Mouse (Mus musculus) midbrain, embryonic 10.5 days (tissue): ENCODE results near the gene Nlrp10. TPM values are rescaled to one million over a fixed set of nuclear protein-coding genes. Genes with fewer than 3 reads are reported as not detected.

Source experiments
- DNase-seq: peaks from one replicate; pipeline ENCODE4 v3.0.0-alpha.2; 2017; ENCODE audit warnings: low spot score
- H3K27ac ChIP-seq: fragments of 300-500 bp; sonication (generic); replicated peaks from 2 replicates; pipeline ENCODE4 v1.5.1; 2016; ENCODE audit warnings: mild to moderate bottlenecking
- H3K27me3 ChIP-seq: fragments of 300-500 bp; sonication (generic); 2 replicates; pipeline ENCODE4 v1.6.1; 2016; ENCODE audit warnings: low read depth, mild to moderate bottlenecking; ENCODE audit not compliant: poor library complexity, severe bottlenecking
- H3K36me3 ChIP-seq: fragments of 300-500 bp; sonication (generic); 2 replicates; pipeline ENCODE4 v1.6.1; 2016; ENCODE audit warnings: mild to moderate bottlenecking, moderate library complexity
- H3K4me1 ChIP-seq: fragments of 300-500 bp; sonication (generic); 2 replicates; pipeline ENCODE4 v1.6.1; 2016
- H3K4me3 ChIP-seq: fragments of 300-500 bp; sonication (generic); 2 replicates; pipeline ENCODE4 v1.5.1; 2016; ENCODE audit warnings: mild to moderate bottlenecking, moderate library complexity
- H3K9me3 ChIP-seq: fragments of 300-500 bp; sonication (generic); replicated peaks from 2 replicates; pipeline ENCODE4 v1.6.1; 2016; ENCODE audit warnings: mild to moderate bottlenecking
- WGBS: fragments of 180-500 bp; shearing (Covaris S2); methylation state at CpG from one replicate; pipeline ENCODE4 v1.1.7; 2016; 5-methylcytosine and 5-hydroxymethylcytosine counted together
- polyA plus RNA-seq: library from polyadenylated mRNA; unstranded; fragments of >200 nt; fragmentation: Nextera tagmentation; extraction: Ambion mirVana; gene quantifications from 2 replicates; pipeline ENCODE4 v1.2.1, GENCODE M21; 2016

The Nlrp10 gene
- polyA plus RNA-seq, 1 experiment from 2014 or later: not detected

DNA sequence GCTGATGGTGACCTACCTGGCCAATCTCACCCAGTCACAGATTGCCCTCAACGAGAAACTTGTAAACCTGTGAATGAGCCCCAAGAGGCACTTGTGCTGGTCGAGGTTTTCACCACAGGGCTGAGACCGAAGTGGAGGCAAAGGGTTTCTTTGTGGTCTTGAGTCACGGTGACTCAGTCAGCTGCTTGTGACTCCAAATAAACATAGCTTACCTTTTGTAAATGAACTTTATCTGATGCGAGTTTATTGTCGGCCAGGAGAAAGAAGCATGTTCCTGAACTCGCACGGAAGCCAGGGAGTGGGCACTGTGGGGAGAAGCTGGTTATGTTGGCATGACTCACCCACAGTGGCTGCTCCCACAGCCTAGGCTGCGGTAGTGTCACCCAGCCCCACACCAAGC lies 11.5 kb upstream of the Nlrp10 start:
- Histone ChIP-seq H3K27me3 (no peaks in the 10 kb centered on the region), H3K27ac (no peak overlapping the region), H3K4me1 (no peaks in the 10 kb centered on the region), H3K4me3 (no peak overlapping the region), H3K9me3 (no peaks in the 10 kb centered on the region), H3K36me3 (peaks cover 98% of the 10 kb centered on the region)
- no peak for DNase-seq
- 93% methylated on average over 9 of the region's 9 CpGs for WGBS

DNA sequence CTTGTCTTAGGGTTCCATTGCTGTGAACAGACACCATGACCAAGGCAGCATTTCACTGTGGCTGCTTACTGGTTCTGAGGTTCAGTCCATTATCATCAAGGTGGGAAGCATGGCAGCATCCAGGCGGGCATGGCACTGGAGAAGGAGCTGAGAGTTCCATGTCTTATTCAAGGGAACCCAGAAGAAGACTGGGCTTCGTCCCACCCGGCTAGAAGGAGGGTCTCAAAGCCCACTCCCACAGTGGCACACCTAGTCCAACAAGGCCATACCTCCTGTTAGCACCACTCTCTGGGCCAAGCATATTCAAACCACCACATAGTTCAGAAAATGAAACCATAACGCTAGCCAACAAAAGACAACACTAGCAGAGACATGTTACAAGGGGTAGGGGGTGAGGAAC lies 6.6 kb upstream of the Nlrp10 start:
- no peak for DNase-seq
- 90% methylated on average over 4 of the region's 4 CpGs for WGBS
- no peaks in the 10 kb centered on the region for H3K9me3 ChIP-seq

DNA sequence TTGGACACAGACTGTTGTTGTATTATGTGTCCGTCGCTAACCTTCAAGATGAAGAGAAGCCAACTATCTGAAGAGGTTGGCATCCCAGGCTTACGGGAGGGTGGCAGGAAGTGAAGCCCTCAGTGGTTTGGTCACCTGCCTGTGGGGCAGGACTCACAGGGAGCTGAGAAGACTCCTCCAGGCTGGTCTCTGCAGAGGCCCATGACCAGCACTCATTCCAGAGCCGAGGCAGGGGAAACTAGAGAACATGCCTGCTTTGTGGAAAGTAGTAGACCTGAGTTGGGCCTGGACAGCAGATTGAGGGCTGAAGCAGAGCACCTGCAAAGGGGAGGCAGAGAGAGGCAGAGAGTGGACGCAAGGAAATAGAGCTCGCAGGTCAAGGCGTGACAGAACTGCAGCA lies 5.4 kb upstream of the Nlrp10 start:
- Histone ChIP-seq H3K4me1 (peaks cover 14% of the 10 kb centered on the region), H3K4me3 (peak overlapping the region; percentile 99), H3K9me3 (no peaks in the 10 kb centered on the region), H3K27me3 (no peaks in the 10 kb centered on the region), H3K36me3 (peaks cover 50% of the 10 kb centered on the region), H3K27ac (no peak overlapping the region)
- 89% methylated on average over 7 of the region's 7 CpGs for WGBS
- DNase-seq: no peak

More for the DNA sequence above, 6.6 kb upstream of the Nlrp10 start:
- Histone ChIP-seq H3K36me3 (peaks cover 61% of the 10 kb centered on the region), H3K4me3 (no peak overlapping the region), H3K4me1 (peaks cover 14% of the 10 kb centered on the region), H3K27me3 (no peaks in the 10 kb centered on the region), H3K27ac (no peak overlapping the region)

DNA sequence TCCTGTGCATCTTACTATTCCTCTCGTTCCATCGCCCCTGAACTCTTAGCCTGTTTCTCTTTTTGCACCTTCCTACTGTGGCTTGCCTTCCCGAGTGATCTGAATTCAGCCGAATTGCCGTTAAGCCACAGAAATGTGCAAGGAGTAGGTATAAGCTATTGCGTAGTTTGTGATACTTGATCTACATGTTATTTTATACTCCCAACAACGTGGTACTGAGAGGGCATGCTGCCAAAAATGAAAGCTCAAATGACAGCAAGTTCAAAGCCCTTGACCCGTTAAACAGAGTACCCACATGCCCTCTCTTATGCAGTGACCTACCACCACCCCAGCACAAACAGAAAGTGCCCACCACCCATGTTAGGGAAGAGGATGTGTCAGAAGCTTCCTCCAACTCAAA lies 4.9 kb upstream of the Nlrp10 start:
- H3K4me3 ChIP-seq: peak overlapping the region; percentile 99
- peaks cover 44% of the 10 kb centered on the region for H3K36me3 ChIP-seq
- H3K4me1 ChIP-seq: peaks cover 14% of the 10 kb centered on the region
- H3K27ac ChIP-seq: peak overlapping the region; percentile 96
- H3K9me3 ChIP-seq: no peaks in the 10 kb centered on the region
- DNase-seq: no peak
- H3K27me3 ChIP-seq: no peaks in the 10 kb centered on the region
- 11% methylated on average over 8 of the region's 8 CpGs for WGBS

DNA sequence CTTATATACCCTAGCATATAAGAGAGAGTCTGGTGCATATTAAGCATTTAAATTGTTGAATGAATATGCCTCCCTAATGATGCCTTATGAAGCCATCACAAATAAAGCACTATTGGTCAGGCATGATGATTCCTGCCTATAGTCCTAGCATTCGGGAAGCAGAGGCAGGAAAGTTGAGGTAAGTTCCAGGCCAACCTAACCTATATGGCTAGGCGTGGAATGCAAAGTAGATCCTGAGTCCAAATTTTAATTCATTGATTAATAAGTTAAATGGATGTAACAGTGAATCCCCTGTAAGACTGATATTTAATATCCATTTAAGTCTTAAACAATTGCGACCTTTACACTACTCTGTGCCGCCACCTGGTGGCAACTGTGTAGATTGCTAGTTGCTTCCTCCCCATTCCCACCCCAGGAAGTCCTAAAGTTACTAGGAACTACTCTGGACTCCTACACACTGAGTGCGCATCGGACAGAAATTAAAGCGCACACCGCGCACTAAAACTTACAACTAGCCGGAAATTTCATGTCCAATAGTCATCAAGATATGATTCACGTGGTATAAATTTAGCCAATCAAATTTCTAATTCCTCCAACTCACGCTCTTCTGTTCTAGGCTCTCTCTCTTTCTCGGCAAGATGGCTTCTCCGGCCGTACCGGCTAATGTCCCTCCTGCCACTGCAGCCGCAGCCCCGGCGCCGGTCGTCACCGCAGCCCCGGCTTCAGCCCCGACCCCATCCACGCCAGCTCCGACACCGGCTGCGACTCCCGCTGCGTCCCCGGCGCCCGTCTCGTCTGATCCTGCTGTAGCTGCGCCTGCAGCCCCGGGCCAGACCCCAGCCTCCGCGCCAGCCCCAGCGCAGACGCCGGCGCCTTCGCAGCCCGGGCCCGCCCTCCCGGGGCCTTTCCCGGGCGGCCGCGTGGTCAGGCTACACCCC lies 4.1 kb upstream of the Nlrp10 start, which contains the start of gene Eif3f:
Gene Eif3f, plus strand, starts transcription at position 624 of the 938 bp plus-strand sequence.
- H3K4me1 ChIP-seq: peaks cover 14% of the 10 kb centered on the region

DNA sequence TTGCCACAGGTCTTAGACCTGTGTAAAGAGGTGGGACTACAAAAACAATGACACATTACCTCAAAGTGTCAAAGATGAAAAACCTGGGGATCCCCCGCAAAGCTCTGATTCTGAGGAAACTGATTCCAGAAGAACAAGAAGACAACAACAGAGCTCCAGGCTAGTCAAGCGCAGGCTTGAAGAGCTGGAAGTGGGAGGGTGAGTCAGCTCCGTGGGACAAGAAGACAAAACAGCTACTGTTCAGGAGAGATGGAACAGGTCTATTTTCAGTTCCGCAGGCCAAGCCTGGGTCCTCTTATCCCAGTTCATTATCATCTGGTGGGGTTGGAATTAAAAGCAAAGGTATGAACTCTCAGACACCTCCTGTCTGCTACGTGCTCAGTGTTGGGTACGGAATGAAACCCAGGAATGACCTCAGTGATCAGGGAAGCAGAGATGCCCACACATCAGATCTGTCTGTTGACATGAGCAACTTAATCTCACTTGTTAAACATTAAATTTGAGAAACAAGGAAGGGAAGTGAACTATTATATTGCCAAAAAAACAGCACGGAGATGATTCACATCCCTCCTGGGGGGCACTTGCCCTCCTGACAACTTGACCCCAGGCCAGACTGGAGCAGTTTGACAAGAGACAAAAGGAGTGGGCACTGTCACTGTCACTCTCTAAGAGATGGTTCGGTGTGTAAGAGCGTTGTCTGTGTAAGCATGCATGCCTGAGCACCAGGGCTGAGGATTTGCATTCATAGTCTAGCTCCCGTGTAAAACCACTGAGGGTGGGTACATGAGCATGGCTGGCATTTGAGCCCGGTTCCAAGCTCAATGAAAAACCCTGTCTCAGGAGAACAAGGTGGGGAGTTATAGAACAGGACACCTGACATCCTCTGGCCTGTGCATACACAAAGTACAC lies 1.4 kb downstream of the Nlrp10 start:
- no peaks in the 10 kb centered on the region for H3K9me3 ChIP-seq
- WGBS: 85% methylated on average over 11 of the region's 11 CpGs
- H3K4me3 ChIP-seq: no peak overlapping the region
- H3K27ac ChIP-seq: no peak overlapping the region
- DNase-seq: no peak
- H3K4me1 ChIP-seq: no peaks in the 10 kb centered on the region
- H3K27me3 ChIP-seq: no peaks in the 10 kb centered on the region
- no peaks in the 10 kb centered on the region for H3K36me3 ChIP-seq

More for the DNA sequence above, 4.1 kb upstream of the Nlrp10 start, which contains the start of gene Eif3f:
- DNase-seq: peak; percentile 90
- no peaks in the 10 kb centered on the region for H3K27me3 ChIP-seq
- peak within 1 kb of the TSS; percentile 96 for H3K27ac ChIP-seq
- H3K36me3 ChIP-seq: peaks cover 36% of the 10 kb centered on the region
- no peaks in the 10 kb centered on the region for H3K9me3 ChIP-seq
- H3K4me3 ChIP-seq: peak within 1 kb of the TSS; percentile 99
- WGBS: 3% methylated on average over 50 of the region's 50 CpGs

DNA sequence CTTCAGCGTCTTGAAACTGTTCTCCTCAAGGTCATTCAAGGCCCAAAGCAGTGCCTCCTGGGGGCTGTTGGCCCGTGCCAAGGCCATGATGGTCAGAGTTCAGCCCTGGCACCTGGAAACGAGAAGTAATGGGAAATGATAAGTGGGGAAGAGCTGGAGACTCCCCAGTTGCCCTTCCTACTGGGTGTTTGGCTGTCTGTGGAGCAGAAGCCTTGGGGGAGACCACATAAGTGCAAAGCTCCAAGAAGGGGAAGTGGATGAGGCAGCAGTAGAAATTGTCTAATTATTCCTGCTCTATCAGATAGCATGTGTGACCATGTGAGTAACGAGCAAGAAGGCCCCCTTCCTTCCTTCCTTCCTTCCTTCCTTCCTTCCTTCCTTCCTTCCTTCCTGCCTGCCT lies 2.9 kb downstream of the Nlrp10 start:
- Histone ChIP-seq H3K36me3 (no peaks in the 10 kb centered on the region), H3K4me1 (no peaks in the 10 kb centered on the region), H3K27ac (no peak overlapping the region), H3K27me3 (no peaks in the 10 kb centered on the region), H3K4me3 (no peak overlapping the region), H3K9me3 (no peaks in the 10 kb centered on the region)
- DNase-seq: no peak
- WGBS: 77% methylated on average over 4 of the region's 4 CpGs

DNA sequence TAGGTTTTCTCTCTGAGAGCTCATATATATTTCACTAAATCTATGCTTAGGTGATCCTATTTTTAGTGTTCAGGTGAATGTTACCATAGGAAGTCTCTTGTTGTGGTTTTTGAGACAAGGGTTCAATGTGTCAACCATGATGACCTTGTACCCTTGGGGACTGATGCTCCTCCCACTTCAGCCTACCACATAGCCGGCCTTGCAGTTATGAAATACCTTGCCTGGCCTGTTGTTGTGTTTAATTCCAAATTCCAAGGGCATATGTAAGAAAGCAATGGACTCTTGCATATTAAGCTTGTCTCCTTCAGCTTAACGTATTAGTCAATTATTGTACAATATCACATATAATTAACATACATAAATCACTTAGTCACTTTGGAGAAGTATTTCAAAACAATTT lies 26.0 kb downstream of the Nlrp10 start:
- Histone ChIP-seq H3K27ac (no peak overlapping the region), H3K4me1 (no peaks in the 10 kb centered on the region), H3K9me3 (no peaks in the 10 kb centered on the region), H3K4me3 (no peak overlapping the region), H3K27me3 (no peaks in the 10 kb centered on the region), H3K36me3 (no peaks in the 10 kb centered on the region)
- 91% methylated on average over 2 of the region's 2 CpGs for WGBS
- no peak for DNase-seq

DNA sequence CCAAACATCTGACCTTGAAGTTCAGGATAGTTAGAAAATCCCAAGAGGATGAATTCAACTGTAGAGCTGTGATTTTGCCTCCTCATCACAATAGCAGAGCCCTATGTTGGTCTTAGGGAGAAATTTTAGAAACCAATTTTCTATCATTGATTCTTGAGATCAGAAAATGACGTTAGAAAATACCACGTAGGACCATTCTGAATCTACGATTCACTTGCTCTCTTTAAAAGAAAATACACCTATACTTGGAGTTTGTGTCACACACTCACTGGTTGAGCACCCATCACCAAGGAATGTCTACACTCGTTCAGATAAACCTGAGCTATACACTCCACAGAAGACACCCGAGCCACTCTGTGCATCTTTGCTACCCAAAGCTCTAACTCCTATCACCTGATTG lies 35.7 kb downstream of the Nlrp10 start, which contains the start of gene Olfr519:
Gene Olfr519, minus strand, starts transcription at position 101 of the 400 bp plus-strand sequence.
- no peak for DNase-seq
- Histone ChIP-seq H3K27ac (no peak within 1 kb of the TSS), H3K4me1 (no peaks in the 10 kb centered on the region), H3K9me3 (no peaks in the 10 kb centered on the region), H3K36me3 (no peaks in the 10 kb centered on the region), H3K27me3 (no peaks in the 10 kb centered on the region), H3K4me3 (no peak within 1 kb of the TSS)
- 89% methylated on average over 5 of the region's 5 CpGs for WGBS

DNA sequence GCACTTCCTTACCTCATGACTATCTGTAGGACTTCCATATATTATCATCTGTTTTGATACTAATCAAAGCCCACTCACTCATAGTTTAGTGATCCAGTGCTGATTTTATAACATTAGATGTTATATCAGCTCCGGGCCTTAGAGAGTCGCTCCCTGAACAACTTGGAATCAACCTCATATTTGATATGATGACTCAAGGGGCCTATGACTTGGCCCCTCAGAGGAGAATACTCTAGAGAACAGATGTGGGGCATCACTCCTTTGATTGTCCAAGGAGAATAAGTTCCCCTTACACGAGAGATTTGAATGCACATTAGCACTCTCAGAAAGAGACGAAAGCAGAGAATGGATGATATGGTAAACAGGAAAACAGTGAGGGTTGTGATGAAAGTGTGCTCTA lies 45.1 kb downstream of the Nlrp10 start, which contains the start of gene Olfr518:
Gene Olfr518, minus strand, starts transcription at position 101 of the 400 bp plus-strand sequence.
- Histone ChIP-seq H3K9me3 (no peaks in the 10 kb centered on the region), H3K4me1 (no peaks in the 10 kb centered on the region), H3K27ac (no peak within 1 kb of the TSS), H3K36me3 (no peaks in the 10 kb centered on the region), H3K4me3 (no peak within 1 kb of the TSS), H3K27me3 (no peaks in the 10 kb centered on the region)
- DNase-seq: no peak
- WGBS: 84% methylated on average over 4 of the region's 4 CpGs

DNA sequence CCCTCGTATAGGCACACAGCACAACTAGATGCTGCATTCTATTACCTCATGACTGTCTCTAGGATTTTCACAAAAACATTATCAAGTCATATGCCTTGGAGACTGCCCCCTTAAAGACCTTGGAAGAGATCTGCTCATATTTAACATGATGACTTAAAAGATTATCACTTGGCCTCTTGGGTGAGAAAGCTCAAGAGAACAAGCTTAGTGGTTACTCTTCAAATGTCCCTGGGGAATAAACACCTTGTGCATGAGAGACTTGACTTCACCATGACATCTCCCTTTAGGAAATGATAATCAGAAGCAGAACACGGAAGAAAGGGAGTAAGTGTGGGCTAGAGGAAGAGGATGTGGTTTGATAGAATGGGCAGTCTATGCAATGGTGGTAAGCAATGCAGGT lies 57.7 kb downstream of the Nlrp10 start, which contains the start of gene Olfr517:
Gene Olfr517, minus strand, starts transcription at position 101 of the 400 bp plus-strand sequence.
- Histone ChIP-seq H3K36me3 (no peaks in the 10 kb centered on the region), H3K9me3 (no peaks in the 10 kb centered on the region), H3K27me3 (no peaks in the 10 kb centered on the region), H3K27ac (no peak within 1 kb of the TSS), H3K4me3 (no peak within 1 kb of the TSS), H3K4me1 (no peaks in the 10 kb centered on the region)
- WGBS: 78% methylated on average over 2 of the region's 2 CpGs
- no peak for DNase-seq
